Mouse (Mus musculus) hindlimb bud, embryonic 11.5 days (tissue): ENCODE results near the gene Elmo2.

Experiments used
- DNase-seq: peaks from one replicate; pipeline ENCODE4 v3.0.0-alpha.2; 2012; ENCODE audit warnings: low read depth, low spot score; ENCODE audit errors: extremely low spot score

The Elmo2 gene

GRCm38 (mm10) chr2:165323928-165324327 lies 2.4 kb downstream of the Elmo2 start:
- DNase-seq: no peak

- no peak for DNase-seq
Measured at GRCm38 (mm10) chr2:165323484-165323883, 2.8 kb downstream of the Elmo2 start.

- DNase-seq: no peak
Measured at GRCm38 (mm10) chr2:165321981-165322735, 4.1 kb downstream of the Elmo2 start.

- no peak for DNase-seq
Measured at GRCm38 (mm10) chr2:165321381-165321888, 4.8 kb downstream of the Elmo2 start.

- DNase-seq: no peak
Measured at GRCm38 (mm10) chr2:165320531-165321150, 5.6 kb downstream of the Elmo2 start.

GRCm38 (mm10) chr2:165319503-165319902 lies 6.8 kb downstream of the Elmo2 start:
- DNase-seq: no peak

GRCm38 (mm10) chr2:165318941-165319340 lies 7.3 kb downstream of the Elmo2 start:
- DNase-seq: no peak

- no peak for DNase-seq
Measured at GRCm38 (mm10) chr2:165317621-165318263, 8.5 kb downstream of the Elmo2 start.

GRCm38 (mm10) chr2:165316837-165317473 lies 9.3 kb downstream of the Elmo2 start:
- peak; percentile 28 for DNase-seq

GRCm38 (mm10) chr2:165316204-165316603 lies 10.1 kb downstream of the Elmo2 start:
- no peak for DNase-seq

- no peak for DNase-seq
Measured at GRCm38 (mm10) chr2:165314197-165314596, 12.1 kb downstream of the Elmo2 start.

- no peak for DNase-seq
Measured at GRCm38 (mm10) chr2:165312381-165312780, 13.9 kb downstream of the Elmo2 start.

- DNase-seq: no peak
Measured at GRCm38 (mm10) chr2:165311577-165311976, 14.7 kb downstream of the Elmo2 start.

GRCm38 (mm10) chr2:165310818-165311425 lies 15.4 kb downstream of the Elmo2 start:
- DNase-seq: no peak

GRCm38 (mm10) chr2:165307801-165308200 lies 18.5 kb downstream of the Elmo2 start:
- DNase-seq: no peak

GRCm38 (mm10) chr2:165305438-165305837 lies 20.8 kb downstream of the Elmo2 start:
- DNase-seq: no peak

- DNase-seq: no peak
Measured at GRCm38 (mm10) chr2:165304819-165305218, 21.5 kb downstream of the Elmo2 start.

- no peak for DNase-seq
Measured at GRCm38 (mm10) chr2:165303354-165304012, 22.8 kb downstream of the Elmo2 start.

GRCm38 (mm10) chr2:165301409-165301808 lies 24.9 kb downstream of the Elmo2 start:
- DNase-seq: no peak

GRCm38 (mm10) chr2:165300885-165301284 lies 25.4 kb downstream of the Elmo2 start:
- no peak for DNase-seq
